Mouse (Mus musculus) activated CD4-positive, CD25-positive, alpha-beta regulatory T cell, adult 4 months (primary cell): ENCODE measurements around the gene Cap2. TPM values are rescaled to one million over a fixed set of nuclear protein-coding genes. Genes with fewer than 3 reads are reported as not detected.

Experiments used
- ATAC-seq: one replicate; pipeline ENCODE4 v1.8.0; 2017
- polyA plus RNA-seq, 2 experiments: library from polyadenylated mRNA; unstranded; fragments of 100-300 nt; shearing (Covaris generic); gene quantifications; one replicate each; pipeline ENCODE4 v1.2.1; 2017

Cap2 gene
- polyA plus RNA-seq, 2 experiments from 2014 or later = 1.1 TPM; not detected in 1

DNA sequence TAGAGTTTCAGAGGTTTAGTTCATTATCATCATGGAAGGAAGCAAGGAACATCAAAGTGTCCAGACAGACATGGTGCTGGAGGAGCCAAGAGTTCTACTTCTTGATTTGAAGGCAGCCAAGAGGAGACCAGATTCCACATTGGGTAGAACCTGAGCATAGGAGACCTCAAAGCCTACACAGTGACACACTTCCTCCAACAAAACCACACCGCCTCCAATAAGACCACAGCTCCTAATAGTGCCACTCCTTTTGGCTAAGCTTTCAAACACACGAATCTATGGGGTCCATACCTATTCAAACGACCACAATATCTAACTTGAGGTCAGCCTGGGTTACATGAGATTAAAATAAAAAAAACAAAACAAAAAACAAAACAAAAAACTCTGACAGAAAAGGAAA, 25.0 kb downstream of the Cap2 start:
- no peak for ATAC-seq

DNA sequence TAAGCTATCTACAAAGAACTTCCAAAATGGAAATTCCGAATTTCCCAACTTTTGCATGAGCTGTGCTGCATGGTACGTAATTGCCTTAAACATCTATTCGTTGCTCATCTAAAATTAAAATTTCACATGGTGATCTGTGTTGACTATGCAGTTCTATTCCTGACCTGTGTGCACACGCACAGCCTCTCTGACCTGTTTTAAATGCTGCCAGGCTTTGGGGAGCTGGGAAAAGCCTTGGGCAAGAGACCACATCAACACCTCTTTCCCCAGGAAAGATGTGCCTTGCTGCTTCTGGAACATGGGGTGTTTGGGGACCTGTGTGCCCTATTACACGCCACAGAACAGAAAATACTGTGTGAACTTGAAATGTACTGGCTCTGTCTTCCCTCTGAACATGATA, 25.7 kb downstream of the Cap2 start:
- no peak for ATAC-seq

GRCm38 (mm10) chr13:46529037-46529436, 27.4 kb downstream of the Cap2 start:
- no peak for ATAC-seq

DNA sequence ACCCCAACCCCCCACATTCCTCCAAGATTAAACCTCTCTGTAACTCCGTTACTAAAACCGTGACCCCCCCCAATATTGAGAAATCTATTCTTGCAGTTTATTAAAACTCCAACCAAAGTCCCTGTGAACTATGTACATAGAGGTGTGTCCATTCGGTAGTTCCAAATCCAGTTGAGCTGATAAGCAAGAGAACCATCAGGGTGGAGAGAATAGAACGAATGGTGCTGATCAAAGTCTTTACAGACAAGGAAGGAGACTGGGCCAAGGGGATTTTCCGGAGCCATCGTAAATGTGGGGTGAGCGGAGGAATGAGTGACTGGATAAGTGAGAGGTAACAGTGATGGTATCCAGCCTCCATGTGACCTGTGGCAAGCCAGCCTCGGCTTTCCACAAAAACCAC, 28.9 kb downstream of the Cap2 start:
- ATAC-seq = no peak

DNA sequence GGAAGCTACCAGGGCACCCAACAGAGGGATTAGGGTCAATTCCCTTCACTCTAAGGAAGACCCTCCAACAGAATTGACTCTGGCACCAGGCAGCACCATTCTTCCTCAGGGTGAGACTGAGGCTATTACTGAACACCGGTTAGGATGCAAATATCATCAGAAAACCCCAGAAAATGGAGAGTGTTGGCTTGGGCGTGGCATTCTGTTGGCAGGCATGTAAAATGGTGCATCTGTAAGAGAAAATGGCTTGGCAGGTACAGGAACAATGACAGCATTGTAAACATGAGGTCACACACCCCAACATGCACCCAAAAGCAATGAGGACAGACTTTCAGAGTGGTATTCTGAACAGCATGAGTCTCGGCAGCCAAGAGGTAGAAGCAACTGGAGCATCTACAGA, 30.0 kb downstream of the Cap2 start:
- ATAC-seq = no peak

DNA sequence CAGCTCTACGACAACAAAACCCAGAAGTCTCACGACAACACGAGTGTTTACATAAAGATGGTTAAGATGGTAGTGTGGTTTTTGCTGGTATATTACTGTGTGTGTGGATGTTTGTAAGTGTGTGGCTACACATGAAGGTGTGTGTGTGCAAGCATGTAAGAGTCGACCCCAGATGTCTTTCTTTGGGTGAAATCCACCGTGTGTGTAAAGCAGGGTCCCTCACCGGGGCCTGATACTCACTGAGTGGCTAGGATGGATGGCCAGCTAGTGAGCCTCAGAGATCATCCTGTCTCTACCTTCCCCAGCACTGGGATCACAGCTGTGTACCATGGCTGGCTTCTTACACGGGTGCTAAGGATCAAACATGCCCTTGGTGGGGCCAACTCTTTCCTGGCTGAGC, 30.6 kb downstream of the Cap2 start:
- ATAC-seq = no peak

DNA sequence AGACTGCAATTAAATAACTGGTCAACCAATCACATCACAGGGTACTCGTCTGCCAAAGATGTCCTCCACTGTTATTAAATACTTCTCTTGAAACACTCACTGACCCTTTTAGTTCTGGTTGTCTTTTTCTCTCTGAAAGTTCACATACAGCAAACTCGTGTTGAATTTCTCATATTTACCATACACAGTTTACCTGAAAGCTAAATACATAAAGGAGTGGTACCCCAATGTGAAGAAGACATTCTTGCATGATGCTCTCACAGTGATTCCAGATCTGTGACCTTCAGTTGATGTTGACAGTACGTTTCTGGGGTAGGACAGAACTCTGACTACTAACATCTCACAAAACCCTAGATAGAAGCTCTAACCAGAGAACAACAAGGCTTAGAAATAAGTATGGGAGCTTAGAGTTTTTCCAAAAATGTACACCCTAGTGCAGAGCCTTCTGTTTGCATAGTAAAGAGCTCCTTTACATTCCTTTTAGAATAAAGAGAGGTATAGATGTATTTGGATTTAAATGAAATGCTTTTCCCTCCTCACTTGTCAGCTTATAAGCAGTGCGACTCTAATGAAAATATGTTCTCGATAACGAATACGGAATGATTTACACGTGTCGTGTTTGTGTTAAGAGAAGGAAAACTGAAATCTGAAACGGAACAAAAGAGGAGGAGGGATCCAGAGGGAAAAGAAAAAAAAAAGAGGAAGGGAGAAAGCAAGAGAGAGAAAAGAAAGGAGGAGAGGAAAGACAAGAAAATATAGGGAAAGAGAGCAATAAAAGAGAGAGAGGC, 31.9 kb downstream of the Cap2 start:
- no peak for ATAC-seq

GRCm38 (mm10) chr13:46534171-46534968, 32.7 kb downstream of the Cap2 start:
- ATAC-seq = no peak

DNA sequence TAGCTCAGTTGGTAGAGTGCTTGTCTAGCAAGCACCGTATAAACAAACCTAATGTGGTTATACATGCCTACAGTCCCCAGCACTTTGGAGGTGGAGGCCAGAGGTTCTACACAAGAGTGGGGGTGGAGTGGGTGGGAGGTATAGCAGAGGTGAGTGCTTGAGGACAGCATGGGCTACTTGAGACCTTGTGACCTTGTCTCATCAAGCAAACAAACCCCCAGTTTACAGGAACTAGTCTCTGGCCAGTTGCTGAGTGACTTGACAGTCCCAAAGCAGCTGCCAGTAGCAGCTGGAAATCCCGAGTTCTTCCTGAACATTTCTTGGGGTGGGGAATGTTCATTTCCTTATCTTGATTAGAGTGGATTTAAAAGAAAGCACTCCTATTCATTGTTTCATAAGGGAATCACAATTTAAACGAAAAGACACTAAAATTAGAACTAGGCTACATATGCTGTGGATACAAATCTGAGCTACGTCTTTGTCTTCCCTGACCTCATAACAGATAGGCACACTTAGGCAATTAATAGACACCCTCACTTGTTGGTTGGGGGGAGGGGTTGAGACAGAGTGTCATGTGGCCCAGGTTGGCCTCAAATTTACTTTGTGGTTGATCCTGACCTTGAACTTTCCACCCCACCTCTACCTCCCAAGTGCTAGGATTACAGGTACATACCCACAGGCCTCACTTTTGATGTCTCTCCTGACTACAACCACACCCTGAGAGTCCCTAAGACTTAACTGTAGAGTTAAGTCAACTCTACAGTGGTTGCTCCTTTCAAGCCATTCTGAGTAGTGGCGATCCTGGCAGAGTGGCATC, 33.5 kb downstream of the Cap2 start:
- no peak for ATAC-seq

- no peak for ATAC-seq
Measured at GRCm38 (mm10) chr13:46539284-46539683, 37.6 kb downstream of the Cap2 start.

GRCm38 (mm10) chr13:46540943-46541342, 39.3 kb downstream of the Cap2 start:
- no peak for ATAC-seq

GRCm38 (mm10) chr13:46542782-46543181, 41.1 kb downstream of the Cap2 start:
- ATAC-seq = no peak

- no peak for ATAC-seq
Measured at GRCm38 (mm10) chr13:46544608-46545007, 43.0 kb downstream of the Cap2 start.

- ATAC-seq = no peak
Measured at GRCm38 (mm10) chr13:46545081-46545480, 43.4 kb downstream of the Cap2 start.

DNA sequence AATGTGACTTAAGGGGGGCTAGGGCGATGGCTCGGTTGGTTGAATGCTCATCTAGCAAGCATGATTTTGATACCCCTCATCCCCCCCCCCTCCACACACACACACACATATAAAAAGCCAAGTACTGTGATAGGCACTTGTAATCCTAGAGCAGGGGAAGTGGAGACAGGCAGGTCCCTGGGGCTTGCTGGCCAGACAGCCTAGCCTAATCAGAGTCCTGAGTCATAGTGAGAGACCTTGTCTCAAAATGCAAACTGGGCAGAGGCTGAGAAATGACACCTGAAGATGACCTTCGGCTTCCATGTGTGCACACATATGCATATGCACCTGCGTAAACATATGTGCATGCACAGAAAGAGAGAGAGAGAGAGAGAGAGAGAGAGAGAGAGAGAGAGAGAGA, 45.2 kb downstream of the Cap2 start:
- no peak for ATAC-seq

DNA sequence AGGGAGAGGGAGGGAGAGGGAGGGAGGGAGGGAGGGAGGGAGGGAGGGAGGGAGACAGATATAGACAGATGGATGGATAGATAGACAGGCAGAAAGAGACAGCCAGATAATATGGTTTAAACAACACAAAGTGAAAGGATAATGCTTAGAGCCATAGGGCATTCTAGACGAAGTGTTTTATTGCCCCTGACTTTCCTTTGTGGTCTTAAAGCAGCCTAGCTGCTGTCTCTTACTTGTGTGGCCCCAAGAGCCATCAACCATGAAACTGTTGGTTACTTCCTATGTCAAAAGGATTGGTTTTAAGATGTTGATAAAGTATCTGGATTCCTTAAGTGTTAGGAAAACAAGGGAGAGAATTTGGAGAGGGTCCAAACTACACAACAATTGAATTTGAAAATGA, 45.6 kb downstream of the Cap2 start:
- no peak for ATAC-seq

- ATAC-seq = no peak
Measured at GRCm38 (mm10) chr13:46548132-46548531, 46.5 kb downstream of the Cap2 start.

DNA sequence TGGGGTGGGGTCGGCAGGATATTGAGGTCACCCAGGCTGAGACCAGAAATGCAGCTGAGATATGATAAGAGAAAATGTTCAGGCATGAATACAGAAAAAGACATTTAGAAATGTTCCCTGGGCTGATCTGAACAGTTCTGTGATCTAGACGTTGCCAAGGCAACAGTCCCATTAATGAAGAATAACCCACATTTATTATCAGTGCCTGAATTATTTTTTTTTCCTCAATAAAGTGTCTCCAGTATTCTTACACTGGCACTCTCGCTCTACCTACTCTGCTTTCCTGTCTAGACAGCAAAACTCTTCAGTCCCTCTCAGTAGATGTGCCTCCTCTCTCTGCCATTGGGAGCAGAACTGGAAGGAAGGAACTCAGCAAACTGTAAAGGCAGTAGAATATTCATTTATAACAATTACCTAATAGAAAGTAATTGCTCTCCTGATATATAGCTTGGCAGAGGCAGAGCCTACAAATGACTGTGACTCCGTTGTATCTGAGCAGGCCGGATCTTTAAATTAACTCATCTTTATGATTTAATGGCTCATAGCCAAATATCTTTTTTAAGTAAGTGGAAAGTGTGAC, 47.0 kb downstream of the Cap2 start:
- no peak for ATAC-seq

DNA sequence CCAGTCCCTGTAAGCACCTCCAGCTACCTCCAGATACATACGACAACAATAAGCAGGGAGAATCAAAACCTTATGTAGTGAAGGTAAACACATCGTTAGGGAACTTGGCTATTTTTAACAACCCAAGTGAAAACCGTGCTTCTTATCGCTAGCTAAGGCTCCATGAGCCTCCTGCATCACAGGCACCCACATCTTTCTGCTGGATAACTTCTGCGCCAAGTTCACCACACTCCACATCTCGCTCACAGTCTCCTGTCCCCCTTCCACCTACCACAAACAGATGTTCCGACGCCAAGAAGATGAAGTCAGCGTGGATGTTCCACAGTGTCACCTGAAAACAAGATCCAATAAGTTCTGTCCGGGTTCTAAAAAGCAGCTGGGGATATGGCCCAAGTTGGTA, 49.0 kb downstream of the Cap2 start:
- ATAC-seq = no peak

- ATAC-seq = no peak
Measured at GRCm38 (mm10) chr13:46554736-46555135, 53.1 kb downstream of the Cap2 start.

DNA sequence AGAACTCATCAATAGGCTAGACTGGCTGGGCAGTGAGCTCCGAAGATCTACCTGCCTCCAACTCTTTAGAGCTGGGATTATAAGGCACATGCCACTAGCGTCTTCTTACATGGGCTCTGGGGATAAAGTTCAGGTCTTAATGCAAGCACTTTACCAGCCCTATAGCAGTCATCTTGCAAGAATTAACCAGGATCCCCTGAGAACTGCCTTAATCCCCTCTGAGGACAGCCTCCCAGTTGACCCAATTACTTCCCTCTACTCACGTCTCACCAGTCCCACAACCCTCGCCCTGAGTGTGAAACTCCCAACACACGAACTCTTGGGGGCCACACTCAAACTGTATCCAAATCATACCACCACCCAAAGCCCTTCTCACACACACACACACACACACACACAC, 64.3 kb downstream of the Cap2 start:
- ATAC-seq = no peak

- ATAC-seq = no peak
Measured at GRCm38 (mm10) chr13:46569469-46569868, 67.8 kb downstream of the Cap2 start.

DNA sequence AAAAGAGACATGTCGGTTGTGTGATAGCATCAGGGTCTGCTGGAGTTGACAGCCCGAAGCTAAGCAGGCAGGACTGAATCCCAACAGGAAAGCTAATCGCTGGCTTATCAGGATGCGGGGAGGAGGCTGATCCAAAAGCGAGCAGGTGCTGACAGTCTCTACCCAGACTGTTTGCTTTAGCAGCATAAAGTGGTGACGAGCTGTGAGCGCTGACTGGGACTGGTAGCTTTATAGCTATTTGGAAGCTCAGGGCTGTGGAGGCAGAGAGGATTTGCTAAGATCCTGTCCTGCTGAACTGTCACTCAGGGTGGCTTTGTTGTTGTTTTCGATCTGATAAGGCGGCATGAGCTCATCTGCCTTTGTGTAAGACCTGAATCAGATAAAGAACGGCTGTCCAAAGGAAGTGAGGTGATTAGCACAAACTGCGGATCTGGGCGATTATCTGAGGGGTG, 69.5 kb downstream of the Cap2 start:
- no peak for ATAC-seq
